Mouse (Mus musculus): Measurements from ENCODE around the gene Prrt3.

The Prrt3 gene

GRCm38 (mm10) chr6:113501388-113502084 lies at the start of gene Prrt3:
TSS of gene Prrt3 (minus strand) at chr6:113501931.
- peak; percentile 87 for ATAC-seq (ENCODE audit: insufficient number of reproducible peaks, low FRiP score, low TSS enrichment)

- ATAC-seq (ENCODE audit: insufficient number of reproducible peaks, low FRiP score, low TSS enrichment), result no peak
Observed at GRCm38 (mm10) chr6:113543906-113544481, 42.3 kb upstream of the Prrt3 start.

GRCm38 (mm10) chr6:113541610-113542009 lies 39.9 kb upstream of the Prrt3 start:
- no peak for ATAC-seq (ENCODE audit: insufficient number of reproducible peaks, low FRiP score, low TSS enrichment)

- no peak for ATAC-seq (ENCODE audit: insufficient number of reproducible peaks, low FRiP score, low TSS enrichment)
Observed at GRCm38 (mm10) chr6:113534886-113535285, 33.2 kb upstream of the Prrt3 start.

GRCm38 (mm10) chr6:113531840-113532404 lies 30.2 kb upstream of the Prrt3 start:
- no peak for ATAC-seq (ENCODE audit: insufficient number of reproducible peaks, low FRiP score, low TSS enrichment)

- peak; percentile 76; the same call in 1 of the 2 replicates for ATAC-seq (ENCODE audit: insufficient number of reproducible peaks, low FRiP score, low TSS enrichment)
Observed at GRCm38 (mm10) chr6:113530932-113531839, 29.5 kb upstream of the Prrt3 start, which contains the start of the genes Emc3 and Fancd2. TSS of gene Emc3 (minus strand) at chr6:113531652. TSS of gene Fancd2 (plus strand) at chr6:113531682.

GRCm38 (mm10) chr6:113523420-113523819 lies 21.7 kb upstream of the Prrt3 start:
- no peak for ATAC-seq (ENCODE audit: insufficient number of reproducible peaks, low FRiP score, low TSS enrichment)

GRCm38 (mm10) chr6:113522310-113522709 lies 20.6 kb upstream of the Prrt3 start:
- ATAC-seq (ENCODE audit: insufficient number of reproducible peaks, low FRiP score, low TSS enrichment), result no peak

- no peak for ATAC-seq (ENCODE audit: insufficient number of reproducible peaks, low FRiP score, low TSS enrichment)
Observed at GRCm38 (mm10) chr6:113517434-113518080, 15.8 kb upstream of the Prrt3 start.

- ATAC-seq (ENCODE audit: insufficient number of reproducible peaks, low FRiP score, low TSS enrichment), result no peak
Observed at GRCm38 (mm10) chr6:113514600-113514999, 12.9 kb upstream of the Prrt3 start.

- ATAC-seq (ENCODE audit: insufficient number of reproducible peaks, low FRiP score, low TSS enrichment), result no peak
Observed at GRCm38 (mm10) chr6:113513944-113514343, 12.2 kb upstream of the Prrt3 start.

- ATAC-seq (ENCODE audit: insufficient number of reproducible peaks, low FRiP score, low TSS enrichment), result peak; percentile 95
Observed at GRCm38 (mm10) chr6:113508947-113509280, 7.2 kb upstream of the Prrt3 start.

GRCm38 (mm10) chr6:113508272-113508946 lies 6.7 kb upstream of the Prrt3 start:
- ATAC-seq (ENCODE audit: insufficient number of reproducible peaks, low FRiP score, low TSS enrichment), result no peak

GRCm38 (mm10) chr6:113507130-113507529 lies 5.4 kb upstream of the Prrt3 start:
- no peak for ATAC-seq (ENCODE audit: insufficient number of reproducible peaks, low FRiP score, low TSS enrichment)

GRCm38 (mm10) chr6:113505689-113506088 lies 4.0 kb upstream of the Prrt3 start:
- no peak for ATAC-seq (ENCODE audit: insufficient number of reproducible peaks, low FRiP score, low TSS enrichment)

- ATAC-seq (ENCODE audit: insufficient number of reproducible peaks, low FRiP score, low TSS enrichment), result no peak
Observed at GRCm38 (mm10) chr6:113502801-113503200, 1.1 kb upstream of the Prrt3 start.

- no peak for ATAC-seq (ENCODE audit: insufficient number of reproducible peaks, low FRiP score, low TSS enrichment)
Observed at GRCm38 (mm10) chr6:113499346-113499745, 2.4 kb downstream of the Prrt3 start.

GRCm38 (mm10) chr6:113495071-113495675 lies 6.6 kb downstream of the Prrt3 start:
- ATAC-seq (ENCODE audit: insufficient number of reproducible peaks, low FRiP score, low TSS enrichment), result no peak

GRCm38 (mm10) chr6:113494258-113494788 lies 7.4 kb downstream of the Prrt3 start:
- ATAC-seq (ENCODE audit: insufficient number of reproducible peaks, low FRiP score, low TSS enrichment), result no peak
